Mouse (Mus musculus): ENCODE measurements around the gene Slfnl1.

DNA sequence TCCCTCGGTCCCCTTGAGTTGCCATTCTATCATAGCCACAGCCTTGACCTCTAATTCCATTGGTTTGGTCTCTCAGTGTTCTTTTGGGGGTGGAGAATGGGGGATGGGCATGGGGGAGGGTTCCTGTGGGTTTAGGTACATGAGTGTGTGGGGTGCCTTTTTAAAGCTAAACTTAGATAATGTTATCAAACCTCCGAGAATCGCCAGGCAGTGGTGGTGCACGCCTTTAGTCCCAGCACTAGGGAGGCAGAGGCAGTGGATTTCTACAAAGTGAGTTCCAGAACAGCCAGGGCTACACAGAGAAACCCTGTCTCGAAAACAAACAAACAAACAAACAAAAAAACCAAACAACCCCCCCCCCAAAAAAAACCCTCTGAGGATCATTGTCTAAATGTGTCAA lies 48.9 kb downstream of the Slfnl1 start:
- TF ChIP-seq CTCF (IDR thresholded peaks at IDR 0.05; ENCODE audit: borderline replicate concordance, extremely low read depth, insufficient read depth, insufficient read length) (no peak), POLR2A (IDR thresholded peaks at IDR 0.05; ENCODE audit: borderline replicate concordance, extremely low read depth, insufficient read depth, insufficient read length, poor library complexity, severe bottlenecking) (no peak)

Data from brain, embryonic 14.5 days (tissue).